Mouse (Mus musculus) bone marrow macrophage, adult 2 months (primary cell): ENCODE data around the gene Ociad2.

Experiments used
- CTCF ChIP-seq: IDR thresholded peaks from 2 replicates; pipeline ENCODE4 v1.5.1; 2012; ENCODE audit warnings: low read depth, mild to moderate bottlenecking, low read length, moderate library complexity
- POLR2A ChIP-seq: IDR thresholded peaks from 2 replicates; pipeline ENCODE4 v1.6.1; 2012; ENCODE audit warnings: mild to moderate bottlenecking, low read depth, low read length, borderline replicate concordance

- TF ChIP-seq CTCF, result no peak
- no peak for TF ChIP-seq POLR2A
Observed at GRCm38 (mm10) chr5:73382737-73383646, 42.2 kb upstream of the Ociad2 start.
